ENCODE assay signal across 12 mouse cellular contexts in genomic region chr14:76948481-76948880, GRCm38 (mm10).
DNase-seq lines count a peak whose midpoint lies in the region; ATAC-seq and TF ChIP-seq lines count a peak whose summit lies in the region.
"Had no signal": no experiment of that assay in that cellular context is flagged by ENCODE, and none has a peak within 500 bp of the region (broad histone marks: within the 10 kb centered on the region; RNA-seq: fewer than 3 reads in every experiment).

No protein-coding gene starts in this region.

- peaks cover 22% of the 10 kb centered on the region for H3K4me1 ChIP-seq in limb, embryonic 12.5 days (replicated peaks)
- peaks cover 15% of the 10 kb centered on the region for H3K4me1 ChIP-seq in limb, embryonic 10.5 days
- peaks cover 11% of the 10 kb centered on the region for H3K4me1 ChIP-seq in intestine, embryonic 16.5 days (ENCODE audit: control insufficient read depth, insufficient read depth, low read length)
- peaks cover 10% of the 10 kb centered on the region for H3K4me1 ChIP-seq in kidney, adult 2 months (ENCODE audit: control insufficient read depth, insufficient read depth, low read length)

- H3K4me2 ChIP-seq in limb, embryonic 12.5 days = no peak overlapping the region
- no peak overlapping the region for H3K4me2 ChIP-seq in intestine, embryonic 16.5 days (ENCODE audit: low read depth, low read length)

- no peak for TF ChIP-seq CTCF in gastrocnemius, adult 2 months (IDR thresholded peaks at IDR 0.05)
- no peak for TF ChIP-seq CTCF in kidney, adult 2 months (conservative IDR thresholded peaks at IDR 0.05; ENCODE audit: insufficient read depth, insufficient read length, low read depth, low read length)

- ATAC-seq in limb, embryonic 12.5 days (ENCODE audit: insufficient number of reproducible peaks, insufficient read depth, low FRiP score, low TSS enrichment, low read depth) = no peak
- ATAC-seq in intestine, embryonic 16.5 days = peak; percentile 55
- no peak for ATAC-seq in megakaryocyte, adult 5-6 weeks (ENCODE audit: poor library complexity, severe bottlenecking)

- 80% methylated on average over 6 of the region's 6 CpGs for WGBS in limb, embryonic 12.5 days
- 91% methylated on average over 6 of the region's 6 CpGs for WGBS in limb, embryonic 10.5 days
- WGBS in intestine, embryonic 16.5 days = 47% methylated on average over 6 of the region's 6 CpGs
- 71% methylated on average over 6 of the region's 6 CpGs for WGBS in kidney, adult 2 months

- intact Hi-C loops in gastrocnemius, adult 2 months (cut with DNase I) = no loop called here
- intact Hi-C loops in gastrocnemius, postnatal 14 days (cut with DNase I; ENCODE audit: low total_unique reads) = no loop called here

- no peaks in the 10 kb centered on the region for H3K9me3 ChIP-seq in limb, embryonic 12.5 days
- no peaks in the 10 kb centered on the region for H3K9me3 ChIP-seq in limb, embryonic 10.5 days (replicated peaks)
- H3K9me3 ChIP-seq in intestine, embryonic 16.5 days (ENCODE audit: control insufficient read depth, low read length) = no peaks in the 10 kb centered on the region
- H3K9me3 ChIP-seq: forebrain, embryonic 10.5 days had no signal

- TF ChIP-seq POLR2A in kidney, adult 2 months (IDR thresholded peaks at IDR 0.05; ENCODE audit: low read depth, low read length) = no peak

- no peaks in the 10 kb centered on the region for H3K36me3 ChIP-seq in limb, embryonic 12.5 days
- H3K36me3 ChIP-seq in limb, embryonic 10.5 days = no peaks in the 10 kb centered on the region
- no peaks in the 10 kb centered on the region for H3K36me3 ChIP-seq in intestine, embryonic 16.5 days (ENCODE audit: control insufficient read depth, insufficient read depth, low read length)
- no peaks in the 10 kb centered on the region for H3K36me3 ChIP-seq in kidney, adult 2 months (ENCODE audit: control insufficient read depth, insufficient read depth, low read length)
- H3K36me3 ChIP-seq: forebrain, embryonic 10.5 days had no signal

- DNase-seq in gastrocnemius, adult 2 months = no peak
- DNase-seq in gastrocnemius, postnatal 14 days = no peak
- no peak for DNase-seq in limb, embryonic 10.5 days (ENCODE audit: low spot score)
- peak; percentile 2 for DNase-seq in A20 (ENCODE audit: low read depth, low spot score)
- no peak for DNase-seq in kidney, adult 2 months
- DNase-seq: B cell, adult 2 months; layer of hippocampus, adult 9-11 months; liver had no signal

- H3K4me3 ChIP-seq in gastrocnemius, adult 2 months = no peak overlapping the region
- no peak overlapping the region for H3K4me3 ChIP-seq in limb, embryonic 12.5 days (replicated peaks)
- H3K4me3 ChIP-seq in limb, embryonic 10.5 days = no peak overlapping the region
- H3K4me3 ChIP-seq in intestine, embryonic 16.5 days (ENCODE audit: low read length) = no peak overlapping the region
- H3K4me3 ChIP-seq in kidney, adult 2 months (ENCODE audit: insufficient read depth, low read depth, low read length) = no peak overlapping the region
- H3K4me3 ChIP-seq: forebrain, embryonic 10.5 days had no signal

- peak overlapping the region; percentile 38 for H3K27ac ChIP-seq in gastrocnemius, adult 2 months
- H3K27ac ChIP-seq in limb, embryonic 12.5 days = peak overlapping the region; percentile 62
- H3K27ac ChIP-seq in limb, embryonic 10.5 days = no peak overlapping the region
- H3K27ac ChIP-seq in intestine, embryonic 16.5 days (ENCODE audit: low read length) = no peak overlapping the region
- H3K27ac ChIP-seq in kidney, adult 2 months (ENCODE audit: insufficient read depth, low read depth, low read length) = no peak overlapping the region
- H3K27ac ChIP-seq: forebrain, embryonic 10.5 days had no signal

- no peak overlapping the region for H3K9ac ChIP-seq in limb, embryonic 12.5 days (replicated peaks)
- no peak overlapping the region for H3K9ac ChIP-seq in intestine, embryonic 16.5 days (ENCODE audit: low read depth, low read length)

- no peaks in the 10 kb centered on the region for H3K27me3 ChIP-seq in limb, embryonic 12.5 days
- no peaks in the 10 kb centered on the region for H3K27me3 ChIP-seq in limb, embryonic 10.5 days (ENCODE audit: low read depth, poor library complexity, severe bottlenecking)
- no peaks in the 10 kb centered on the region for H3K27me3 ChIP-seq in intestine, embryonic 16.5 days (replicated peaks; ENCODE audit: control insufficient read depth, insufficient read depth, low read length)
- H3K27me3 ChIP-seq in kidney, adult 2 months (replicated peaks; ENCODE audit: control insufficient read depth, insufficient read depth, low read length) = no peaks in the 10 kb centered on the region

Comparison
In these comparisons a context has a peak if more than half of its experiments do, and no peak if none do; other contexts are left out.
1. H3K27ac ChIP-seq: peak in gastrocnemius, adult 2 months (single experiment) and limb, embryonic 12.5 days (single experiment); none in limb, embryonic 10.5 days (single experiment), intestine, embryonic 16.5 days (single experiment) and kidney, adult 2 months (single experiment).